Mouse (Mus musculus) thymus, adult 2 months (tissue): ENCODE measurements around the gene Ajuba.
"Not testable (repeated sequence)": the region's sequence is repeated elsewhere in the genome, so short reads cannot be mapped to it uniquely, and the experiment has no call there.

Experiments
- CTCF ChIP-seq: fragments of 200-500 bp; IDR thresholded peaks from 2 replicates; pipeline ENCODE4 v1.5.1; 2012; ENCODE audit warnings: mild to moderate bottlenecking, control low read depth, low read length, moderate library complexity, borderline replicate concordance; ENCODE audit not compliant: control insufficient read depth, poor library complexity, insufficient read depth; ENCODE audit errors: extremely low read depth
- POLR2A ChIP-seq: fragments of 200-500 bp; IDR thresholded peaks from 2 replicates; pipeline ENCODE4 v1.6.1; 2012; ENCODE audit warnings: mild to moderate bottlenecking, low read length, control low read depth, moderate library complexity; ENCODE audit not compliant: control insufficient read depth, poor library complexity, insufficient read depth; ENCODE audit errors: extremely low read depth

GRCm38 (mm10) chr14:54614130-54614529 lies 36.8 kb upstream of the Ajuba start:
- TF ChIP-seq CTCF, POLR2A: not testable (repeated sequence)
